Mouse (Mus musculus) kidney, embryonic 15.5 days (tissue): ENCODE data around the gene Ankrd13d. TPM values are rescaled to one million over a fixed set of nuclear protein-coding genes. Genes with fewer than 3 reads are reported as not detected.

Experiments used
- ATAC-seq: fragments of 200-750 bp; cut with Nextera tagmentation; replicated peaks from 2 replicates; pipeline ENCODE4 v1.8.0; 2017; ENCODE audit warnings: moderate TSS enrichment; ENCODE audit not compliant: low FRiP score
- H3K27ac ChIP-seq: fragments of 300-500 bp; sonication (generic); 2 replicates; pipeline ENCODE4 v1.5.1; 2015; ENCODE audit warnings: mild to moderate bottlenecking, inconsistent platforms
- H3K27me3 ChIP-seq: fragments of 300-500 bp; sonication (generic); 2 replicates; pipeline ENCODE4 v1.6.1; 2015; ENCODE audit warnings: inconsistent platforms
- H3K36me3 ChIP-seq: fragments of 300-500 bp; sonication (generic); 2 replicates; pipeline ENCODE4 v1.6.1; 2015; ENCODE audit warnings: inconsistent platforms
- H3K4me1 ChIP-seq: fragments of 300-500 bp; sonication (generic); 2 replicates; pipeline ENCODE4 v1.6.1; 2015; ENCODE audit warnings: inconsistent platforms
- H3K4me2 ChIP-seq: fragments of 300-500 bp; sonication (generic); 2 replicates; pipeline ENCODE4 v1.6.1; 2015; ENCODE audit warnings: moderate library complexity, mild to moderate bottlenecking, inconsistent platforms
- H3K4me3 ChIP-seq: fragments of 300-500 bp; sonication (generic); replicated peaks from 2 replicates; pipeline ENCODE4 v1.5.1; 2015; ENCODE audit warnings: mild to moderate bottlenecking, inconsistent platforms
- H3K9ac ChIP-seq: fragments of 300-500 bp; sonication (generic); 2 replicates; pipeline ENCODE4 v1.6.1; 2015; ENCODE audit warnings: mild to moderate bottlenecking, inconsistent platforms
- H3K9me3 ChIP-seq: fragments of 300-500 bp; sonication (generic); replicated peaks from 2 replicates; pipeline ENCODE4 v1.6.1; 2016; ENCODE audit warnings: inconsistent platforms
- WGBS: fragments of 180-500 bp; shearing (Covaris S2); methylation state at CpG from one replicate; pipeline ENCODE4 v1.1.7; 2015; ENCODE audit warnings: mixed read lengths; 5-methylcytosine and 5-hydroxymethylcytosine counted together
- polyA plus RNA-seq: library from polyadenylated mRNA; unstranded; fragments of >200 nt; fragmentation: Nextera tagmentation; extraction: Ambion mirVana; gene quantifications from 2 replicates; pipeline ENCODE4 v1.2.1, GENCODE M21; 2015

Gene Ankrd13d
- polyA plus RNA-seq, 1 experiment from 2014 or later: 8.3 TPM

DNA sequence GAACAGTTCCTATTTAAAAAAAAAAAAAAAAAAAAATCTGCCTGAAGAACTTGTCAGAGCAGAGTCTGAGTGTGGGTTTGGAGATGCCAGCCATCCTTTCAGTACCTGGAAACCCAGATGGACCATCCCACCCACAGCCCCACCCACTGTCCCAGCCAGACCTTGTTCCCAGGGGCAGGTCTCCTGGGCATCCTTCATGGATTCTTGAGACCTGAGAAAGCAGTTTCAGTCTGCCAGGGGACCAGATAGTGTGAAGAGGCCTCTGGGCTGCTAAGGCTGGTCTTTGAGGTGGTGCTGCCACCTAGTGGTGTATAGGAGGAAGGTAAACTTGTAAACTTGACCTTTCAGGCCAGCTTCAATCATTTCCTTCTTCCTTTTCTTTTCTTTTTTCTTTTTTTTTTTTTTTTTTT is 26.8 kb upstream of the Ankrd13d start:
- ATAC-seq: 0 out of 2 replicates have a peak, but pooled peaks have one; percentile 24
- no peak overlapping the region for H3K9ac ChIP-seq
- H3K27ac ChIP-seq: no peak overlapping the region
- H3K4me1 ChIP-seq: peaks cover 15% of the 10 kb centered on the region
- no peak overlapping the region for H3K4me3 ChIP-seq
- no peak overlapping the region for H3K4me2 ChIP-seq
- no peaks in the 10 kb centered on the region for H3K27me3 ChIP-seq
- H3K36me3 ChIP-seq: peaks cover 13% of the 10 kb centered on the region; the same call in 1 of the 2 replicates
- no peaks in the 10 kb centered on the region for H3K9me3 ChIP-seq

DNA sequence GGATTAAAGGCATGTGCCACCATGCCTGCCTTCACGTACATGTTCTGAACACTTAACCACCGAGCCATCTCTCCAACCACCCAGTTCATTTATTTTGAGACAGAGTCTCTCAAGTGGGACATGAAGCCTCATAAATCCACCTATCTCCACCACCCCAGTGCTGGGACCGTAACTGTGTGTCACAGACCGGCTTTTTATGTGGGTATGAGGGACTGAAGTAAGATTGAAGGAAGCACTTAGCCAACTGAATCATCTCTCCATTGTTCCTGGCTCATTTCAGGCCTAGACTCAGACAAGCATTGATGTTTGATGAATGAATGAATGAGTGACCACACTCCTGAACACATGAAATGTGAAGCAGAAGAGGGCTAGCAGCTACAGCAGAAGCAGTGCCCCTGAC is 26.4 kb upstream of the Ankrd13d start:
- H3K4me3 ChIP-seq: no peak overlapping the region
- WGBS: 89% methylated on average over 4 of the region's 4 CpGs
- H3K9ac ChIP-seq: no peak overlapping the region
- H3K27me3 ChIP-seq: no peaks in the 10 kb centered on the region
- peaks cover 11% of the 10 kb centered on the region; the same call in 1 of the 2 replicates for H3K36me3 ChIP-seq
- no peak overlapping the region for H3K27ac ChIP-seq
- peaks cover 20% of the 10 kb centered on the region for H3K4me1 ChIP-seq
- ATAC-seq: no peak
- H3K4me2 ChIP-seq: no peak overlapping the region
- H3K9me3 ChIP-seq: no peaks in the 10 kb centered on the region

DNA sequence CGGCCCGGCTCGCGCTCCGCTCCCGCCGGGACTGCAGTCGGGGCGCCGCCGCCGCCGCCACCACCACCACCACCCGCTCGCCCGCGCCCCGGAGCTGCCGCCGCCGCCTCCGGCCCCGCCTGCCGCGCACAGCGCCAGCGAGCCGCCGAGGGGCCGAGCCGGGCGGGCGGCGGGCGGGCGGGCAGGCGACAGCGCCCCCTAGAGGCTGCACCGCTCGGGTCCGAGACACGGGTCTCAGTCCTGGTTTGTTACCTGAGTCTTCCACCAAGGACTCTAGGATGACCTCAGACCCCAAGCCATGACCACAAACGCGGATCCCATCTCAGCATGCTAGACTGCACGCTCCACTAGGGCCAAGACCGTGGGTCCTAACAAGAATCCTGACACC is 23.2 kb upstream of the Ankrd13d start, which contains the start of gene Grk2:
Gene Grk2 (minus strand): TSS at position 33 of the 388 bp plus-strand sequence.
- WGBS: under 1% methylated on average over 44 of the region's 46 CpGs
- Histone ChIP-seq H3K27me3 (no peaks in the 10 kb centered on the region), H3K4me3 (peak within 1 kb of the TSS; percentile 93), H3K9me3 (no peaks in the 10 kb centered on the region), H3K4me2 (peak within 1 kb of the TSS; percentile 81), H3K36me3 (no peaks in the 10 kb centered on the region), H3K4me1 (peaks cover 51% of the 10 kb centered on the region), H3K9ac (peak within 1 kb of the TSS; percentile 92), H3K27ac (peak within 1 kb of the TSS; percentile 87)
- ATAC-seq: peak; percentile 79

DNA sequence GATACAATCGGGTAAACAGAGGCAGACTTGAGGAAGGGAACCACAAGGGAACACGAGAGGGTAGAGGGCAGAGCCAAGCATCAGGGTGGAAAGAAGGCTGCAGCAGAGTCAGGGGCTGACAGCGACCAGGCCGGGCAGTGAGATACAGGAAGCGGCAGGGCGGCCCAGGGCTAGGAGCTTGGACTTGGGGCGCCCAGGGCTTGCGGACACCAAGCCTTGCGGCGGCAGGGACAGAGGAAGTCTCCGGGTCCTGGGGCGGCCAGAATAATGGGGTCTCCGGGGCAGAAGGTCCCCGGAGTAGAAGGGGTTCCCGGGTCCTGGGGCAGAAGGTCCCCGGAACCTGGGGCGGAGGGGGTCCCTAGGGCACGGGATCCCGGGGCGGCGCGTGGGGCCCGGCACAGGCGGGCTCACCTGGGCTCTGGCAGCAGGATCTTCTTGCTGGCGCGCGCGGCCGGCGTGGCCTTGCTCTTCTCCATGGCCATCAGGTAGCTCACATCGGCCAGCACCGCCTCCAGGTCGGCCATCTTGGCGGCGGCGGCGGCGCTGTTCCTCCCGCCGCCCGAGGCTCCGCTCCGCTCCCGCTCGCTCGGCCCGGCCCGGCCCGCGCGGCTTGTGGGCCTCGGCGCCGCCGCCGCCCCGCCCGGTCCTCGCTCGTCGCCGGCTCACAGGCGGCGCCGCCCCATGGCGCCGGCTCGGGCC is 22.7 kb upstream of the Ankrd13d start:
- peak; percentile 73 for ATAC-seq
- Histone ChIP-seq H3K36me3 (no peaks in the 10 kb centered on the region), H3K9ac (peak overlapping the region; percentile 92), H3K4me2 (peak overlapping the region; percentile 81), H3K4me3 (peak overlapping the region; percentile 93), H3K27ac (peak overlapping the region; percentile 87), H3K4me1 (peaks cover 56% of the 10 kb centered on the region), H3K9me3 (no peaks in the 10 kb centered on the region), H3K27me3 (no peaks in the 10 kb centered on the region)
- WGBS: 1% methylated on average over 54 of the region's 68 CpGs

DNA sequence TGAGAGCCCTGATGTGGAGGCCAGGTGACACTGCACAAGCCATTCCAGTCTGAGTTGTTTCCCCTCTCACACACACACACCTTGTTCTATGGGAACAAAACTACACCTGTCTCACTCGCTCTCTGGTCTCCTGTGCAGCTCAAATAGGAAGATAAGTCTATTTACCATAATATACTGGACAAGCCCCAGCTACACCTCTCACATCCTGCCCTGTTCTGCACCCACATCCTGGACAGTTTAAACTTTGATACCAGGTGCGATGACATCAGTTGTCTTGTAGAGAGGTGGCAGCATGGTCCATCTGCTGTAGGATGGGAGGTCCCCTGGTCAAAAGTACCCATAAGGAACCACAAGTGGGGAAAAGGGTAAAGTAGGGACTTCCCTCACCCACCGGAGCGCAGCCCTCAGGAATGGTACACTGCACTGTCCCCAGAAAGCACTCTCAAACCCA is 22.0 kb upstream of the Ankrd13d start:
- Histone ChIP-seq H3K27ac (peak overlapping the region; percentile 87; the same call in 1 of the 2 replicates), H3K4me3 (peak overlapping the region; percentile 93), H3K9me3 (no peaks in the 10 kb centered on the region), H3K4me1 (peaks cover 64% of the 10 kb centered on the region), H3K4me2 (peak overlapping the region; percentile 81), H3K36me3 (no peaks in the 10 kb centered on the region), H3K27me3 (no peaks in the 10 kb centered on the region), H3K9ac (peak overlapping the region; percentile 92)
- 50% methylated on average over 4 of the region's 4 CpGs for WGBS
- no peak for ATAC-seq

DNA sequence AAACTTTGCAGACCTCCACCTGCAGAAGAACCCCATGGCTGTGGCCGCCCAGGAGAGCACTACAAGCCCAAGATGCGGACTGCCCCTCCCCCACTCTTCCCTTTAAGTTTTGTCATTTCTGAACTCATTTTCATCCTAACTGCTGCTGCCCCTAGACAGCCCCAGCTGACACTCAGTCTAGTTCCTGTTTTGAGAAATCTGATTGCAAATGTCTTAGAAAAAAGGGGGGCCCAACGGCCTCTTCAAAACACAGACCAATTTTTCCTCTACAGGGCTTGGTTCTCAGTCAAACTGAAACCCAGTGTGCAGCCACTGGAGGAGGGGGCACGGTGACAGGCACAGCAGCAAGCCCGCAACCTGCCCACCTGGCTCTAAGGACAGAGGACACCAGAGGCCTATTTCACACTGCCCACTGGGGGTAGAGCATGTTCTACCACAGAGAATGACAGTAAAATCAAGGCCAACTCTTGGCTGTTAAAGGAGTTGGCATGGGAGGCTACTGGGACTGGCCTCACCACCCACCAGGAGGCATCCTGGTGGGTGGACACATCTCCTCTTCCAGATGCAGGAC is 21.4 kb upstream of the Ankrd13d start:
- Histone ChIP-seq H3K36me3 (no peaks in the 10 kb centered on the region), H3K9me3 (no peaks in the 10 kb centered on the region), H3K4me2 (peak overlapping the region; percentile 81), H3K4me1 (peaks cover 69% of the 10 kb centered on the region), H3K27ac (0 out of 2 replicates have a peak overlapping the region, but pooled peaks have one; percentile 87), H3K27me3 (no peaks in the 10 kb centered on the region), H3K9ac (peak overlapping the region; percentile 31), H3K4me3 (peak overlapping the region; percentile 93)
- 70% methylated on average over 5 of the region's 5 CpGs for WGBS
- no peak for ATAC-seq

DNA sequence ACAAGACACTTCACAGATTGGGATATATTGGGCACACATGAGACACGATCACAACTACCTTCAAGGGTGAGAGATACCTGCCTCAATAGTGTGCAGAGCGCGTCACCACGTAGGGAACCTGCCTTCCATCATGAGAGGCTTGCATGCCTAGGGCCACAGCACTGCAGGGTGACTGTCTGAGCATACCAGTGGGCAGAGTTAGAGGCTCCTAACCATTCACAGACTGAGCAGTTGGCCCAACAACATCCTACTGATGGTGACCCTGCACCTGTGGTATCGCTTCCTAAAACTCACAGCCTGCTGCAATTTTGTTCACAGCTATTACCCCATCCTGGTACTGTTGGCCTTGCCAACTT is 20.7 kb upstream of the Ankrd13d start:
- Histone ChIP-seq H3K9me3 (no peaks in the 10 kb centered on the region), H3K27ac (peak overlapping the region; percentile 90; the same call in 1 of the 2 replicates), H3K27me3 (no peaks in the 10 kb centered on the region), H3K4me1 (peaks cover 76% of the 10 kb centered on the region), H3K4me3 (no peak overlapping the region), H3K9ac (no peak overlapping the region), H3K4me2 (peak overlapping the region; percentile 81), H3K36me3 (no peaks in the 10 kb centered on the region)
- no peak for ATAC-seq
- 96% methylated on average over 5 of the region's 5 CpGs for WGBS

DNA sequence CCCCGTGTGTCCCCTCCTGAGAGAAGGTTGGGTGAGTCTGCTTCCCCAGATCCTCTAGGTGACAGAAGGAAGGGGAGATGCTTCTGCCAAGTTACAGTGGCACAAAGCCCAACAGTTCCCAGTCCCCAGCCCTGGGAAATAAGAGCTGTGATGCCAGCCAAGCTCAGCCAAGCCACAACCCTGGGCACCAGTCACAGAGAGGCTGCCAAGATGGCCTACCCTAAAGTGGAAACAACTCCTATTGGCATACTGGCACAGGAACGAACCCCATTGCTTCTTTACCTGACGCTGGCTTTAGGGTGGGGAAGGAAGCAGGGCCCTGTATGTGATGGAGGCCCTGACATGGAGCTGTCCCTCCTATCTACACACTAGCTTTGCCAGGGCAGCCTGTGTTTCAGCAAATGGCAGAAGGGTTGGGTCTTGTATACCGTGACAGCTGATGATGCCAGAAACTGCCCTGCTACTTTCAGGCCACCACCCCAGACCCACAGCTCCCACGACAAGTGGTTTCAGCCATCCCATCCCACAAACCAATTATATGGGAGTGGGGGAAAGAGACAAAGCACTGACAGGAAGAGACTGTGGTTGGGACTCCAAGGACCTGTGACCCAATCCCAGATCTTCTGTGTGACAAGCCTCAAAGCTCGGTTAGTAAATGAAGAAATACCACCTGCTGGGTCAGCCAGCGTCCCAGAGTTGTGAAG is 20.2 kb upstream of the Ankrd13d start:
- H3K4me3 ChIP-seq: peak overlapping the region; percentile 23; the same call in 1 of the 2 replicates
- peaks cover 76% of the 10 kb centered on the region for H3K4me1 ChIP-seq
- no peaks in the 10 kb centered on the region for H3K27me3 ChIP-seq
- peak overlapping the region; percentile 81 for H3K4me2 ChIP-seq
- H3K9me3 ChIP-seq: no peaks in the 10 kb centered on the region
- 68% methylated on average over 7 of the region's 7 CpGs for WGBS
- 0 out of 2 replicates have a peak overlapping the region, but pooled peaks have one; percentile 26 for H3K9ac ChIP-seq
- H3K36me3 ChIP-seq: no peaks in the 10 kb centered on the region
- H3K27ac ChIP-seq: peak overlapping the region; percentile 90
- no peak for ATAC-seq

DNA sequence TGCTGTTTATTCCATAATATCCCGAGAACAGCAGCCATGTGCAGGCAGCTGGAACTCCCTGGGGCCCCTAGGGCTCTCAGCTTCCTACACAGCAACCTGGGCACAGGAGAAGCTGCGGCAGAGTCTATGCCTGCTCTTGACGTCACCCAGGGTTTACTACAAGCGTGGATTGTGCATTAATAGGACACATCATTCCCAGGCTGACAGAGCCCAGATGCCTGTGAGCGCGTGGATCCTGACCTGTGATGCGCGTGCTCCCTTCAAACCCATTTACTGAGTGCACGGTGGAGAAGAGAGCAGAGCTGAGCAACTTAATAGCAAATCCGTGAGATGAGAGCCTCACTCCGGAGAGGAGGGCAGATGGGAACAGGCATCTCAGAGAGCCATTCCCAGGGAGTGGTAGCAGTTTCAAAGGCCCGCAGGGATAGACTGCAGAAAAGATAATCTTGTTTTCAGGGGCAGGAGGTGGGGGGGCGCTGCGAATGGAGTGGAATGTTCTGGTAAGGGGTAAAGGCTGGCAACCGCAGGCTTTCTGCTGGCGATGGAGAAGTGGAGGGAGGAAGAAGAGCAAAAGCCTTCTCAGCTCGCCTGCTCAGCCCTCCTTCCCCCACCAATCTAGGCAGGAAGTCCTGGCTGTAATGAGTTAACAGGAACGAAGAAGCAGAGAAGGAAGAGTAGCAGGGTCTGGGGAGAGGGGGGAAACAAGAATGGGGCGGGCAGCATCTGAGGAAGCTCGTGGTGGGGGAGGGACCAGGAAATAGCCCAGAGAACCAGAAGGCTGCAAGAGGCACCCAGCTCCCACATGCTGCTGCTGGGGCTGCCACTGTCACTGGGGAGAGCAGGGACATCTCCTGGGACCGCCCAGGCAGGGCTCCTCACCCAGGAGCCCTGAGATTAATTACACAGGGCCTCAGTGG is 19.1 kb upstream of the Ankrd13d start:
- Histone ChIP-seq H3K4me3 (peak overlapping the region; percentile 23), H3K27ac (peak overlapping the region; percentile 90), H3K27me3 (no peaks in the 10 kb centered on the region), H3K9ac (peak overlapping the region; percentile 26), H3K4me1 (peaks cover 75% of the 10 kb centered on the region), H3K36me3 (no peaks in the 10 kb centered on the region), H3K4me2 (peak overlapping the region; percentile 81), H3K9me3 (no peaks in the 10 kb centered on the region)
- WGBS: 18% methylated on average over 21 of the region's 21 CpGs
- ATAC-seq: no peak

DNA sequence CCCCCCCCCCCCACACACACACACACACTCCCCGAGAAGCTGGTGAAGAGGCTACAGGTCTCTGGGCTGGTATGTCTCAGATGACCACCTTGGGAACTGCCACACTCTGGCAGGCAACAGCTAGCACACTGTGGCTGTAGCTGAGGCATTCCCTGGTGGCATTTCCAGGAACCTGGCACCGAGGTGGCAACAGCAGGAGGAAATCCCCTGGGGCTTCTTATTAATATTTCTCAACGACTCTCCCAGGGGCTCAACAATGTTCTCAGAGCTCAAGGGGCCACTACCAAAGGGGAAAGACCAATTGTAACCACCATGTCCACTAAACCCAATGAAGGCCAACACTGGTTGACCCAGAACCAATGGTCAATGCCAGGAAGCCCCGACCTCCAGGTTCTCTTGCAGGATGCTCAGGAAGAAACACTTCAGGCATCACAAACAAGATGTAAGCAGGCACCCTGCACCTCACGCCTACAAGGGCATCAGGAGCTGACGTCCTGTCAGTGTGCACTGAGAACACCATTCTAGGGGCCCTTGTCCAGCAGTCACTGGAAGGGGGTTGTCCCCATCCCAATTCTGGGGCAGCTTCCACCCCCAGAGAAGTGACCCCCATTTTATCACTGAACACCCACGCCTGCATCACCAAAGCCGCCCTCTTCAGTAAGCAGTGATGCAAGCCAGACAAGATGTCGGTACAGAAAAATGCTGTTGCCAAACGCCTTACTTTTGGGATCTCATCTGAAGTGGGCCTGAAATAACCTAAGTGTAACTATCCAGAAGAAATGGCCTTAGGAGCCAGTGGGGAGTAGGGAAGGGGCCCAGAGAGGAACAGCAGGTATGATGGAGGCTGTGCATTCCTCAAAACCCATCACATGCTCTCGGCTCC is 18.2 kb upstream of the Ankrd13d start:
- Histone ChIP-seq H3K27me3 (no peaks in the 10 kb centered on the region), H3K4me3 (0 out of 2 replicates have a peak overlapping the region, but pooled peaks have one; percentile 23), H3K9me3 (no peaks in the 10 kb centered on the region), H3K9ac (peak overlapping the region; percentile 26; the same call in 1 of the 2 replicates), H3K4me1 (peaks cover 68% of the 10 kb centered on the region), H3K36me3 (no peaks in the 10 kb centered on the region), H3K4me2 (peak overlapping the region; percentile 81), H3K27ac (peak overlapping the region; percentile 90)
- ATAC-seq: no peak
- 68% methylated on average over 11 of the region's 11 CpGs for WGBS
